Mouse (Mus musculus) heart, embryonic 14.5 days (tissue): ENCODE measurements around the gene Rab43. TPM values are rescaled to one million over a fixed set of nuclear protein-coding genes. Genes with fewer than 3 reads are reported as not detected.

Experiments used
- ATAC-seq: fragments of 200-750 bp; cut with Nextera tagmentation; 2 replicates; pipeline ENCODE4 v1.8.0; 2017; ENCODE audit warnings: low read depth, moderate TSS enrichment; ENCODE audit not compliant: insufficient number of reproducible peaks, insufficient read depth, low FRiP score
- H3K27ac ChIP-seq, 2 experiments: fragments of 200-500 bp in 1 of 2; fragments of 300-500 bp in 1 of 2; sonication (generic) in 1 of 2; replicated peaks in 1 of 2; 2 replicates each; pipeline ENCODE4 v1.5.1; 2012 to 2014; ENCODE audit warnings: low read depth in 2 of 2, low read length in 2 of 2, control low read depth in 1 of 2, mild to moderate bottlenecking in 1 of 2, mixed read lengths in 1 of 2; ENCODE audit not compliant: control insufficient read depth in 1 of 2, insufficient read depth in 1 of 2
- H3K27me3 ChIP-seq: fragments of 300-500 bp; sonication (generic); 2 replicates; pipeline ENCODE4 v1.6.1; 2014; ENCODE audit warnings: mild to moderate bottlenecking, low read length, control low read depth; ENCODE audit not compliant: control insufficient read depth, insufficient read depth
- H3K36me3 ChIP-seq: fragments of 300-500 bp; sonication (generic); 2 replicates; pipeline ENCODE4 v1.6.1; 2014; ENCODE audit warnings: mild to moderate bottlenecking, control low read depth, low read length, mixed read lengths; ENCODE audit not compliant: control insufficient read depth, insufficient read depth
- H3K4me1 ChIP-seq, 2 experiments: fragments of 200-500 bp in 1 of 2; fragments of 300-500 bp in 1 of 2; sonication (generic) in 1 of 2; 2 replicates each; pipeline ENCODE4 v1.6.1; 2012 to 2014; ENCODE audit warnings: low read length in 2 of 2, control low read depth in 1 of 2, mixed read lengths in 1 of 2; ENCODE audit not compliant: control insufficient read depth in 2 of 2, insufficient read depth in 2 of 2
- H3K4me2 ChIP-seq: fragments of 300-500 bp; sonication (generic); 2 replicates; pipeline ENCODE4 v1.6.1; 2014; ENCODE audit warnings: mild to moderate bottlenecking, low read length
- H3K4me3 ChIP-seq, 2 experiments: fragments of 200-500 bp in 1 of 2; fragments of 300-500 bp in 1 of 2; sonication (generic) in 1 of 2; 2 replicates each; pipeline ENCODE4 v1.5.1; 2012 to 2014; ENCODE audit warnings: low read length in 2 of 2, mild to moderate bottlenecking in 2 of 2, control low read depth in 1 of 2, low read depth in 1 of 2, moderate library complexity in 1 of 2; ENCODE audit not compliant: control insufficient read depth in 1 of 2, insufficient read depth in 1 of 2
- H3K9ac ChIP-seq: fragments of 300-500 bp; sonication (generic); 2 replicates; pipeline ENCODE4 v1.6.1; 2014; ENCODE audit warnings: mild to moderate bottlenecking, low read length
- H3K9me3 ChIP-seq: fragments of 300-500 bp; sonication (generic); 2 replicates; pipeline ENCODE4 v1.6.1; 2016; ENCODE audit warnings: low read length, control low read depth; ENCODE audit not compliant: control insufficient read depth
- WGBS: fragments of 180-500 bp; shearing (Covaris S2); extraction: QIAGEN DNeasy Blood & Tissue Kit; methylation state at CpG from one replicate; pipeline ENCODE4 v1.1.7; 2014; 5-methylcytosine and 5-hydroxymethylcytosine counted together
- polyA plus RNA-seq: library from polyadenylated mRNA; unstranded; fragments of >200 nt; fragmentation: Nextera tagmentation; extraction: Ambion mirVana; gene quantifications from 2 replicates; pipeline ENCODE4 v1.2.1, GENCODE M21; 2014

Gene Rab43
- 8.0 and 8.4 TPM in 2 replicates for polyA plus RNA-seq

DNA sequence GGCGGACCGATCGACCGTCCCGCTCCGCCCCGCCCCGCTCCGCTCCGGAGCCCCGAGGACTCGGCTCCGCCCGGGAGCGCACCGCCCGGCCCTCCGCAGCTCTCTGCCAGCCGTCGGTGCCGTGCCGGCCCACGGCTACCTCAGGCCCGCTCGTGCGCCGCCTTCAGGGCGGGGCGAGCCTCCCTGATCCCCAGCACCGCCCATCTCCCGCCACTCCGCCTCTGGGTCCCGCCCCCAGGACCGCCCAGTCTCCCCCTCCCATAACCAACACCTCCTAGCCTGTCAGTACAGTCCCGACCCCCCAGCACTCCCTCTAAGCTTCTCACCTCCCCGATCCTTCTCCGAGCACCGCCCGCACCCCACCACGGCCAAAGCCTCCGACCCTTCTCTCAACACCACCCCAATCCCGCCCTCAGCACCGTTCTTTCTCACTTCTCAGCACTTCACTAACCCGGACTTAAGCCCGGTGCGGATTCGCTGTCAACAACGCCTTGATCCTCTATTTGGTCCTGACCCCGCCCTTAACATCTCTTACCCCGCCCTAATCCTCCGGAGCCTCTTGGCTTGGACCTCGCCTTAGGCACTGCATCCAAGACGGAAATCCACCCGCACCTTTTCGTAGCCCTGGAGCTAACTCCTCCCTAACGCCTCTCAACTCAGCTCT is at the start of gene Rab43:
Gene Rab43 (minus strand): TSS at position 490 of the 664 bp plus-strand sequence.
- H3K4me3 ChIP-seq: peak within 1 kb of the TSS; percentile 75 to 78
- no peaks in the 10 kb centered on the region for H3K27me3 ChIP-seq
- H3K27ac ChIP-seq: peak within 1 kb of the TSS; percentile 61 to 86
- H3K4me2 ChIP-seq: peak within 1 kb of the TSS; percentile 85
- no peaks in the 10 kb centered on the region for H3K9me3 ChIP-seq
- peaks cover 19% of the 10 kb centered on the region for H3K36me3 ChIP-seq
- peaks cover 2 to 14% of the 10 kb centered on the region in 2 experiments; a peak in 3 of 4 replicates for H3K4me1 ChIP-seq
- ATAC-seq: peak; percentile 95
- peak within 1 kb of the TSS; percentile 83 for H3K9ac ChIP-seq
- under 1% methylated on average over 37 of the region's 56 CpGs for WGBS

DNA sequence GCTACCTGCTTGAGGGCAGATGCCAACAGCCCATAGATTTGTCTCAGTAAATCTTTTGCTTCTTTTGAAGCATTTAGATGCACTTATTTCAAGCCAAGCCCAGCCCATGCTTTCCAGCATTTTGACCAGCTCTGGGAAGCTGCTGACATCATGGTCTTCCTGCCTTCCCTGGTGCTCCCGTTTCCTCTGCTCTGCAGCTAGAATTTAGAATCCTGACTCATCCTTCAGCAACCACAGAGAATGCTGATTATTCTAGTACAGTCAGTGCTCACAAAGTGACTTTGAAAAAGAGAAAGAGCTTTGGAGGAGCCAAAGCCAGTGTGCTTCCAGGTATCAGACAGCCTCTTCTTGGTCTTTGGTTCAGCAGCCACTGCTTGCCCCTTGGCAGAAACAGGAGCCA is 45.1 kb upstream of the Rab43 start:
- no peaks in the 10 kb centered on the region; the same call in 1 of the 2 replicates for H3K27me3 ChIP-seq
- WGBS: 21% methylated on average over 1 of the region's 1 CpGs
- no peak overlapping the region for H3K27ac ChIP-seq
- no peak overlapping the region for H3K4me2 ChIP-seq
- H3K9me3 ChIP-seq: no peaks in the 10 kb centered on the region
- no peak overlapping the region for H3K9ac ChIP-seq
- H3K4me1 ChIP-seq: no peaks in the 10 kb centered on the region
- no peak for ATAC-seq
- H3K4me3 ChIP-seq: no peak overlapping the region
- H3K36me3 ChIP-seq: no peaks in the 10 kb centered on the region

DNA sequence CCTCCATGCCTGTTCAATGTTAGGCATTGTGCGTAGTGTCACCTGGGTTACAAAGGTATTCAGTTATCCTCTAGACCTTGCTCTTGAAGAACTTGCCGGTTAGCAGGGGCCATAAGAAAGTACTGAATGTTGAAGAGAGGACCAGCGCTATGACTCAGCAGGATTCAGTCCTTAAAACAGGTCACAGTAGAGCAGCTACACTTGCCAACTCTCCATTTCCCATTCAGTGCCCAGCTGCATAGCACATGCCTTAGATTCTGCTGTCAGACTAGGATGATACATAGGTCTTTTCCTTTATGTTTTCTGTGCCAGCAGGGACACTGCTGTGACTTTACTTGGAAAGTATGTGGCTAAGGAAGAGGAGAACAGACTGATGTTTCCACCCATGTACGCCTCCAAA is 41.5 kb upstream of the Rab43 start:
- peaks cover 5% of the 10 kb centered on the region; the same call in 1 of the 2 replicates for H3K36me3 ChIP-seq
- H3K9ac ChIP-seq: no peak overlapping the region
- no peaks in the 10 kb centered on the region; the same call in 1 of the 2 replicates for H3K27me3 ChIP-seq
- 76% methylated on average over 4 of the region's 4 CpGs for WGBS
- ATAC-seq: no peak
- H3K4me3 ChIP-seq: no peak overlapping the region
- peaks cover 0 to 11% of the 10 kb centered on the region in 2 experiments; a peak in 3 of 4 replicates for H3K4me1 ChIP-seq
- no peak overlapping the region for H3K27ac ChIP-seq
- H3K4me2 ChIP-seq: no peak overlapping the region
- H3K9me3 ChIP-seq: no peaks in the 10 kb centered on the region

DNA sequence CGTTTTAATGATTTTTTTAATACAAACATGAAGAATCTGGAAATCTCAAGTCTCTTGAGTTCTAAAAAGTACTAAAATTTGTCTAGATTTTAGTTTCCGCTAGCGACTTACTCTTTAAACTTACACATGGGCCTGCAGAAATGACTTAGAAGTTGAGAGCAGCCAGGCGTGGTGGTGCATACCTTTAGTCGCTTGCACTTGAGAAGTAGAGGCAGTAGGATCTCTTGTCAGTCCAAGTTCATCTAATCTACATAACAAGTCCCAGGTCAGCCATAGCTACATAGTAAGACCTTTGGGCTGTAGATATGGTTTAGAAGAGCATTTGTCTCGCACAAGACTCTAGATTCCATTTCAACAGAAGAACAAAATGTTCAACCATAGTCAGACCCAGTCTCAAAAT is 39.9 kb upstream of the Rab43 start:
- 73% methylated on average over 6 of the region's 6 CpGs for WGBS
- no peak overlapping the region for H3K9ac ChIP-seq
- H3K9me3 ChIP-seq: no peaks in the 10 kb centered on the region
- no peak overlapping the region for H3K27ac ChIP-seq
- no peak for ATAC-seq
- H3K27me3 ChIP-seq: no peaks in the 10 kb centered on the region; the same call in 1 of the 2 replicates
- peaks cover 16% of the 10 kb centered on the region; the same call in 1 of the 2 replicates for H3K36me3 ChIP-seq
- H3K4me1 ChIP-seq: peaks cover 0 to 24% of the 10 kb centered on the region in 2 experiments; a peak in 3 of 4 replicates
- no peak overlapping the region for H3K4me3 ChIP-seq
- H3K4me2 ChIP-seq: no peak overlapping the region

DNA sequence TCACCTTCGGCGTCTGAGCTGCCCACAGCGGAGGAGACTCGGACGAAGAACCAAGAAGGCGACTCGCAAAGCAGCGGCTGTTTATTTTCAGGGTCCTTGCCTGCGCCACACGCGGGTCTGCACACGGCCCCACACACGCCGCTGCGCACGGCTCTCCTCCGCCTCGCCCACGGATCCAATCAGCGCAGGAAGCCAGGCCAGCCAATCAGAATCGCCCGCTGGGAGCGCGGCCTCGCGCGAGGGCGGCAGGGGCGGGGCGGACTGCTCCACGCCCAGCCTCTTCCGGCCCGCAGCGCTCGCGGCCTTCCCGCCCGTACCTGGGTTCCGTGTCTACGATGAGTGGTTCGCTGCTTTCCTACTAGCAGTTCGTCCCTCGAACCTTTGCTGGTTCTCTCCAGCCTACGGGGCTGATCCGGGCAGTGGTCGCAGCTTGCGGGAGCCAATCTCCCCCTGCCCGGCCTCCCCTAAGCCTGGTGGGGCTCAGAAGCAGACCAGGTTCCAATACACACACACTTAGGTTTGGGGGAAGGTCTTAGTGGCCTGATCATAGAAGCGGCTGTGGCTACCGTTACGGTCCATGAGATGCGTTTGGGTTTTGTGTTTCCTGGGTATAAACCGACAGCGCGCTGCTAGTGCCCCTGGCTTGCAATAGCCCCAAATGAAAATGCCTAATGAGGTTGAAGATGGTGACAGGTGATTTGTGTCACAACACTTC is 39.1 kb upstream of the Rab43 start, which contains the start of gene Cnbp:
Gene Cnbp (minus strand): TSS at position 207 of the 715 bp plus-strand sequence.
- Histone ChIP-seq H3K27me3 (no peaks in the 10 kb centered on the region), H3K4me3 (peak within 1 kb of the TSS; percentile 70 to 96), H3K36me3 (peaks cover 16% of the 10 kb centered on the region; the same call in 1 of the 2 replicates), H3K9me3 (no peaks in the 10 kb centered on the region), H3K9ac (peak within 1 kb of the TSS; percentile 99), H3K27ac (peak within 1 kb of the TSS; percentile 87 to 91), H3K4me2 (peak within 1 kb of the TSS; percentile 91), H3K4me1 (peaks cover 0 to 26% of the 10 kb centered on the region in 2 experiments; a peak in 3 of 4 replicates)
- peak; percentile 96 for ATAC-seq
- under 1% methylated on average over 55 of the region's 55 CpGs for WGBS

DNA sequence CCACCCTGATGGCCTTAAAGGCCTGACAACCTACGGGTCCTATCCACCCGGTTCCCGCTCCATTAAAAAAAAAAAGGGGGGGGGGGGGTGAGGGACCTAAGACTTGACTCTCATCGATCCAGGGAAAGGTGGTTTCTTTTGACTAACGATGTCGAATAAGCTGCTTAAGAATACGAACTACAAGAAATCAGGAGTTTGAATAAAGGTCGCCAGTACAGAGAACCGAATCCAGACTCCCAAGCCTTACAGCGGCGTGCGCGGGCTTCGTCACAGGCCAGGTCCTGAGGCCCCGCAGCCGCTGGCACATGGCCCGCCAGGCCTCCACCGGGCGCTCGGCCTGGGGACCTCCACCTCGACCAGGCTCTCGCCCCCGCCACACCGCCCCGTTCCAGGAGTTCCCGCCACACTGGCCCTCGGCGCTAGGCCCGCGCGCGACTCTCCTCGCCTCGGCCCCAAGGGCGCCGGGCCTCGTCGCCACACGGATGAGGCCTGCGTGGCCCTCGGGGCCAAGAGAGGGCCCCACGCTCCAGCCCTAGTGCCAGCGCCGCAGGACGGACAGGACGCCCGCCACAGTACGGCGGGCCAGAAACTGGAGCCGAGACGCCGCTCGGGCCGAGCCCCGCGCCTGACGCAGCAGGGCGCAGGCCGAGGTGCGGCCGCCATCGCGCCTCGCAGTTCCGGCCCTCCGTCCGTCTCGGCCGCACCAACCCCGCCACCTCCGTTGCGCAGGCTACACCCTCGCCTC is 38.4 kb upstream of the Rab43 start:
- H3K36me3 ChIP-seq: peaks cover 22% of the 10 kb centered on the region
- peak; percentile 68 for ATAC-seq
- H3K4me1 ChIP-seq: peaks cover 0 to 26% of the 10 kb centered on the region in 2 experiments; a peak in 3 of 4 replicates
- H3K9ac ChIP-seq: peak overlapping the region; percentile 99
- no peaks in the 10 kb centered on the region for H3K27me3 ChIP-seq
- 0% methylated on average over 54 of the region's 73 CpGs for whole genome bisulfite sequencing
- H3K9me3 ChIP-seq: no peaks in the 10 kb centered on the region
- peak overlapping the region; percentile 66 to 96 for H3K4me3 ChIP-seq
- peak overlapping the region; percentile 91 for H3K4me2 ChIP-seq
- peak overlapping the region; percentile 87 to 91 for H3K27ac ChIP-seq

DNA sequence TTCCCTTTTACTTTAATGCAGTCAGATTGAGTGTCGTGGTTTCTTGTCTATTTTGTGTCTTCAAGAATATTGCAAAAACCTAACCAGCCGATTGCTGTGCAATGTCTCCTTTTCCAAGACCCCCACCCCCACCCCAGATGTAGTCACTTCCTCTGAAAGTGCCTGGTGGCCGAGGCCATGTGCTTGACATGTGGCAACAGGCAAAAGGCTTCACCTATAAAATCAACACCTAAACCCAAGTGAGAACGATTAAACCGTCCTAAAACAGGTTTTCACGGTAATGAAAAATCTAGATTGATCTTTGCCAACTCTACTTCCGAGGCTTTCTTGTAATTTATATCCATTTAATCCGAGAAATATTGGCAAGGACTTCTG is 37.8 kb upstream of the Rab43 start:
- peak overlapping the region; percentile 66 to 96 for H3K4me3 ChIP-seq
- H3K4me2 ChIP-seq: peak overlapping the region; percentile 91
- no peaks in the 10 kb centered on the region for H3K27me3 ChIP-seq
- WGBS: 2% methylated on average over 8 of the region's 8 CpGs
- no peaks in the 10 kb centered on the region for H3K9me3 ChIP-seq
- H3K9ac ChIP-seq: peak overlapping the region; percentile 99
- H3K27ac ChIP-seq: peak overlapping the region; percentile 87 to 91
- H3K36me3 ChIP-seq: peaks cover 28% of the 10 kb centered on the region
- peaks cover 0 to 26% of the 10 kb centered on the region in 2 experiments; a peak in 3 of 4 replicates for H3K4me1 ChIP-seq
- ATAC-seq: no peak
